Mouse (Mus musculus): ENCODE results near the gene Kat6b. TPM values are rescaled to one million over a fixed set of nuclear protein-coding genes. Genes with fewer than 3 reads are reported as not detected.

The Kat6b gene
- polyA plus RNA-seq, 1 experiment from 2014 or later = 34.6 TPM

GRCm38 (mm10) chr14:21558440-21559131 is 77.4 kb downstream of the Kat6b start:
- ATAC-seq = peak; percentile 23; the same call in 1 of the 2 replicates
- peak overlapping the region; percentile 54; the same call in 1 of the 2 replicates for H3K27ac ChIP-seq (ENCODE audit: low read length)
- no peaks in the 10 kb centered on the region for H3K36me3 ChIP-seq (ENCODE audit: control insufficient read depth, insufficient read depth)
- no peak overlapping the region for H3K4me2 ChIP-seq (ENCODE audit: low read length)
- no peaks in the 10 kb centered on the region for H3K27me3 ChIP-seq (replicated peaks; ENCODE audit: control insufficient read depth, insufficient read depth, low read length)
- no peak overlapping the region for H3K4me3 ChIP-seq (replicated peaks; ENCODE audit: low read length)
- H3K9ac ChIP-seq (replicated peaks; ENCODE audit: low read depth, low read length) = no peak overlapping the region
- WGBS = 21% methylated on average over 10 of the region's 10 CpGs
- H3K4me1 ChIP-seq (replicated peaks; ENCODE audit: control insufficient read depth, insufficient read depth, low read length) = peaks cover 25% of the 10 kb centered on the region
- H3K9me3 ChIP-seq (ENCODE audit: control insufficient read depth, low read length) = no peaks in the 10 kb centered on the region

- WGBS = 86% methylated on average over 7 of the region's 7 CpGs
- no peak overlapping the region for H3K4me3 ChIP-seq (replicated peaks; ENCODE audit: low read length)
- no peak overlapping the region for H3K4me2 ChIP-seq (ENCODE audit: low read length)
- no peak for ATAC-seq
- H3K9ac ChIP-seq (replicated peaks; ENCODE audit: low read depth, low read length) = no peak overlapping the region
- H3K9me3 ChIP-seq (ENCODE audit: control insufficient read depth, low read length) = no peaks in the 10 kb centered on the region
- H3K36me3 ChIP-seq (ENCODE audit: control insufficient read depth, insufficient read depth) = no peaks in the 10 kb centered on the region
- H3K27me3 ChIP-seq (replicated peaks; ENCODE audit: control insufficient read depth, insufficient read depth, low read length) = no peaks in the 10 kb centered on the region
- H3K4me1 ChIP-seq (replicated peaks; ENCODE audit: control insufficient read depth, insufficient read depth, low read length) = peaks cover 19% of the 10 kb centered on the region
- no peak overlapping the region for H3K27ac ChIP-seq (ENCODE audit: low read length)
Measured at GRCm38 (mm10) chr14:21559447-21559846, 78.2 kb downstream of the Kat6b start.

GRCm38 (mm10) chr14:21560481-21561209 is 79.4 kb downstream of the Kat6b start:
- peaks cover 19% of the 10 kb centered on the region for H3K4me1 ChIP-seq (replicated peaks; ENCODE audit: control insufficient read depth, insufficient read depth, low read length)
- H3K9ac ChIP-seq (replicated peaks; ENCODE audit: low read depth, low read length) = no peak overlapping the region
- no peaks in the 10 kb centered on the region for H3K27me3 ChIP-seq (replicated peaks; ENCODE audit: control insufficient read depth, insufficient read depth, low read length)
- no peak for ATAC-seq
- no peaks in the 10 kb centered on the region for H3K9me3 ChIP-seq (ENCODE audit: control insufficient read depth, low read length)
- no peak overlapping the region for H3K4me2 ChIP-seq (ENCODE audit: low read length)
- H3K4me3 ChIP-seq (replicated peaks; ENCODE audit: low read length) = no peak overlapping the region
- H3K36me3 ChIP-seq (ENCODE audit: control insufficient read depth, insufficient read depth) = no peaks in the 10 kb centered on the region
- WGBS = 83% methylated on average over 11 of the region's 11 CpGs
- no peak overlapping the region for H3K27ac ChIP-seq (ENCODE audit: low read length)

- Histone ChIP-seq H3K9ac (replicated peaks; ENCODE audit: low read depth, low read length) (no peak overlapping the region), H3K4me3 (replicated peaks; ENCODE audit: low read length) (no peak overlapping the region), H3K27me3 (replicated peaks; ENCODE audit: control insufficient read depth, insufficient read depth, low read length) (no peaks in the 10 kb centered on the region), H3K27ac (ENCODE audit: low read length) (no peak overlapping the region), H3K4me1 (replicated peaks; ENCODE audit: control insufficient read depth, insufficient read depth, low read length) (peaks cover 21% of the 10 kb centered on the region), H3K4me2 (ENCODE audit: low read length) (no peak overlapping the region), H3K9me3 (ENCODE audit: control insufficient read depth, low read length) (no peaks in the 10 kb centered on the region), H3K36me3 (ENCODE audit: control insufficient read depth, insufficient read depth) (no peaks in the 10 kb centered on the region)
- 94% methylated on average over 8 of the region's 8 CpGs for WGBS
- no peak for ATAC-seq
Measured at GRCm38 (mm10) chr14:21561396-21562065, 80.3 kb downstream of the Kat6b start.

- Histone ChIP-seq H3K4me2 (ENCODE audit: low read length) (no peak overlapping the region), H3K27ac (ENCODE audit: low read length) (no peak overlapping the region), H3K9ac (replicated peaks; ENCODE audit: low read depth, low read length) (no peak overlapping the region), H3K36me3 (ENCODE audit: control insufficient read depth, insufficient read depth) (no peaks in the 10 kb centered on the region), H3K9me3 (ENCODE audit: control insufficient read depth, low read length) (no peaks in the 10 kb centered on the region), H3K4me1 (replicated peaks; ENCODE audit: control insufficient read depth, insufficient read depth, low read length) (peaks cover 19% of the 10 kb centered on the region), H3K4me3 (replicated peaks; ENCODE audit: low read length) (no peak overlapping the region), H3K27me3 (replicated peaks; ENCODE audit: control insufficient read depth, insufficient read depth, low read length) (no peaks in the 10 kb centered on the region)
- no peak for ATAC-seq
- WGBS = 53% methylated on average over 4 of the region's 4 CpGs
Measured at GRCm38 (mm10) chr14:21563584-21564118, 82.4 kb downstream of the Kat6b start.

- ATAC-seq = peak; percentile 51
- Histone ChIP-seq H3K4me2 (ENCODE audit: low read length) (no peak overlapping the region), H3K4me3 (replicated peaks; ENCODE audit: low read length) (no peak overlapping the region), H3K9ac (replicated peaks; ENCODE audit: low read depth, low read length) (no peak overlapping the region), H3K27me3 (replicated peaks; ENCODE audit: control insufficient read depth, insufficient read depth, low read length) (no peaks in the 10 kb centered on the region), H3K9me3 (ENCODE audit: control insufficient read depth, low read length) (no peaks in the 10 kb centered on the region), H3K4me1 (replicated peaks; ENCODE audit: control insufficient read depth, insufficient read depth, low read length) (peaks cover 26% of the 10 kb centered on the region), H3K36me3 (ENCODE audit: control insufficient read depth, insufficient read depth) (no peaks in the 10 kb centered on the region), H3K27ac (ENCODE audit: low read length) (peak overlapping the region; percentile 37)
- 76% methylated on average over 10 of the region's 10 CpGs for WGBS
Measured at GRCm38 (mm10) chr14:21565541-21566353, 84.5 kb downstream of the Kat6b start.

GRCm38 (mm10) chr14:21567293-21567984 is 86.2 kb downstream of the Kat6b start:
- no peak overlapping the region for H3K4me3 ChIP-seq (replicated peaks; ENCODE audit: low read length)
- no peaks in the 10 kb centered on the region for H3K9me3 ChIP-seq (ENCODE audit: control insufficient read depth, low read length)
- no peak overlapping the region for H3K4me2 ChIP-seq (ENCODE audit: low read length)
- 0 out of 2 replicates have a peak overlapping the region, but pooled peaks have one; percentile 23 for H3K27ac ChIP-seq (ENCODE audit: low read length)
- no peak overlapping the region for H3K9ac ChIP-seq (replicated peaks; ENCODE audit: low read depth, low read length)
- H3K27me3 ChIP-seq (replicated peaks; ENCODE audit: control insufficient read depth, insufficient read depth, low read length) = no peaks in the 10 kb centered on the region
- H3K36me3 ChIP-seq (ENCODE audit: control insufficient read depth, insufficient read depth) = no peaks in the 10 kb centered on the region
- WGBS = 85% methylated on average over 7 of the region's 7 CpGs
- ATAC-seq = no peak
- H3K4me1 ChIP-seq (replicated peaks; ENCODE audit: control insufficient read depth, insufficient read depth, low read length) = peaks cover 26% of the 10 kb centered on the region

GRCm38 (mm10) chr14:21568821-21569220 is 87.6 kb downstream of the Kat6b start:
- WGBS = 66% methylated on average over 7 of the region's 7 CpGs

More at GRCm38 (mm10) chr14:21568821-21569220, 87.6 kb downstream of the Kat6b start:
- H3K4me3 ChIP-seq (replicated peaks; ENCODE audit: low read length) = no peak overlapping the region
- H3K9ac ChIP-seq (replicated peaks; ENCODE audit: low read depth, low read length) = no peak overlapping the region
- H3K9me3 ChIP-seq (ENCODE audit: control insufficient read depth, low read length) = no peaks in the 10 kb centered on the region
- peaks cover 26% of the 10 kb centered on the region for H3K4me1 ChIP-seq (replicated peaks; ENCODE audit: control insufficient read depth, insufficient read depth, low read length)
- no peak overlapping the region for H3K4me2 ChIP-seq (ENCODE audit: low read length)
- no peak overlapping the region for H3K27ac ChIP-seq (ENCODE audit: low read length)
- no peaks in the 10 kb centered on the region for H3K27me3 ChIP-seq (replicated peaks; ENCODE audit: control insufficient read depth, insufficient read depth, low read length)
- no peak for ATAC-seq
- no peaks in the 10 kb centered on the region for H3K36me3 ChIP-seq (ENCODE audit: control insufficient read depth, insufficient read depth)
